Mouse (Mus musculus) lung, embryonic 16.5 days (tissue): ENCODE data around the gene Olfr1248. TPM values are rescaled to one million over a fixed set of nuclear protein-coding genes. Genes with fewer than 3 reads are reported as not detected.
"Not testable (repeated sequence)": the region's sequence is repeated elsewhere in the genome, so short reads cannot be mapped to it uniquely, and the experiment has no call there.

Source experiments
- ATAC-seq: fragments of 200-750 bp; cut with Nextera tagmentation; 2 replicates; pipeline ENCODE4 v1.8.0; 2017; ENCODE audit warnings: low read depth, mild to moderate bottlenecking, moderate library complexity
- H3K27ac ChIP-seq: fragments of 300-500 bp; sonication (generic); 2 replicates; pipeline ENCODE4 v1.5.1; 2014; ENCODE audit warnings: mild to moderate bottlenecking, control low read depth, low read length
- H3K27me3 ChIP-seq: fragments of 300-500 bp; sonication (generic); 2 replicates; pipeline ENCODE4 v1.6.1; 2014; ENCODE audit warnings: low read depth, low read length, mixed read lengths; ENCODE audit not compliant: control insufficient read depth, insufficient read depth
- H3K36me3 ChIP-seq: fragments of 300-500 bp; sonication (generic); 2 replicates; pipeline ENCODE4 v1.6.1; 2014; ENCODE audit warnings: low read length; ENCODE audit not compliant: control insufficient read depth, insufficient read depth
- H3K4me1 ChIP-seq: fragments of 300-500 bp; sonication (generic); replicated peaks from 2 replicates; pipeline ENCODE4 v1.6.1; 2014; ENCODE audit warnings: low read length, mixed read lengths; ENCODE audit not compliant: control insufficient read depth, insufficient read depth
- H3K4me2 ChIP-seq: fragments of 300-500 bp; sonication (generic); 2 replicates; pipeline ENCODE4 v1.6.1; 2014; ENCODE audit warnings: low read depth, low read length, control low read depth
- H3K4me3 ChIP-seq: fragments of 300-500 bp; sonication (generic); 2 replicates; pipeline ENCODE4 v1.5.1; 2014; ENCODE audit warnings: mild to moderate bottlenecking, low read length, control low read depth
- H3K9ac ChIP-seq: fragments of 300-500 bp; sonication (generic); 2 replicates; pipeline ENCODE4 v1.6.1; 2014; ENCODE audit warnings: low read length, control low read depth
- H3K9me3 ChIP-seq: fragments of 300-500 bp; sonication (generic); 2 replicates; pipeline ENCODE4 v1.6.1; 2016; ENCODE audit warnings: low read length; ENCODE audit not compliant: control insufficient read depth
- WGBS: fragments of 180-500 bp; shearing (Covaris S2); extraction: QIAGEN DNeasy Blood & Tissue Kit; methylation state at CpG from one replicate; pipeline ENCODE4 v1.1.7; 2014; 5-methylcytosine and 5-hydroxymethylcytosine counted together
- polyA plus RNA-seq: library from polyadenylated mRNA; unstranded; fragments of >200 nt; fragmentation: Nextera tagmentation; extraction: Ambion mirVana; gene quantifications from 2 replicates; pipeline ENCODE4 v1.2.1, GENCODE M21; 2015

The Olfr1248 gene
- not detected in 2 replicates for polyA plus RNA-seq

DNA sequence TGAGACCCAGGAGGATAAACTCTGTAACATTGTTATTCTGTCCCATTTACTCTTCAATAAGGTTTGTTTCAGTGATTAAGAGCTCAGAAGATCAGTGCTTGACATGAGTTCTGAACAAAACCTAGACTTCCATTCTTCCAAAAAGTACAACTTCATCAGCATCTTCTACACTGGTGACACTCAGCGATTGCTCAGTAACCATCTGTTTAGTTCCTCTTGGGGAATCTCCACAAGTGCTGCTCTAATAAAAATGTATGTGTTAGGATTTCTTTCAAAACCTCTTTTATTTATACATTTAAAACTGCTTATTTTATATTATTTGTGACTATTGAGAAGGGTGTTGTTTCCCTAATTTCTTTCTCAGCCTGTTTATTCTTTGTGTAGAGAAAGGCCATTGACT lies at the start of gene Olfr1248:
Olfr1248 (minus strand) TSS at position 101 of the 400 bp plus-strand sequence.
- not testable (repeated sequence) for H3K9me3 ChIP-seq, H3K4me3 ChIP-seq, ATAC-seq, H3K27me3 ChIP-seq, H3K4me2 ChIP-seq, H3K9ac ChIP-seq, H3K36me3 ChIP-seq, H3K4me1 ChIP-seq, H3K27ac ChIP-seq
- 95% methylated on average over 1 of the region's 1 CpGs for whole genome bisulfite sequencing

DNA sequence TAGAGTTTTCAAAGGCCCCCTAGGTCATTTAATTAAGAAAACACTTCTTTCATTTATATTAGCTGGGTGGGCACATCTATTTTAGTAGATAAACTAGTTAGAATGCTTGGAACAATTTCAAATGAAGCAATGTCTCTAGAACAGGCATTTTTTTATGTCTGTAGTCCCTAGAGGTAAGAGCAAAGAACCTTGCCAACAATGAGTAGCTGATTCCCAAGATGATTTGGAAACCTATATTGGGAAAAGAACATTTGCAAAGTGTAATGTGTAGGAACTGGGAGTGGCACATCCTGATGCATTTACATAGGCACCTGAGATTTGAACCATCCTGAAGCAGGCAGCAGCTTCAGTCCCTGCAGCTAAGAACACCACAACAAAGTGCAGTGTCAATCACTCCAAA lies 43.3 kb upstream of the Olfr1248 start, which contains the start of gene Olfr1250:
Olfr1250 (minus strand) TSS at position 101 of the 400 bp plus-strand sequence.
- no peak for ATAC-seq
- Histone ChIP-seq H3K9me3 (no peaks in the 10 kb centered on the region), H3K4me2 (no peak within 1 kb of the TSS)

DNA sequence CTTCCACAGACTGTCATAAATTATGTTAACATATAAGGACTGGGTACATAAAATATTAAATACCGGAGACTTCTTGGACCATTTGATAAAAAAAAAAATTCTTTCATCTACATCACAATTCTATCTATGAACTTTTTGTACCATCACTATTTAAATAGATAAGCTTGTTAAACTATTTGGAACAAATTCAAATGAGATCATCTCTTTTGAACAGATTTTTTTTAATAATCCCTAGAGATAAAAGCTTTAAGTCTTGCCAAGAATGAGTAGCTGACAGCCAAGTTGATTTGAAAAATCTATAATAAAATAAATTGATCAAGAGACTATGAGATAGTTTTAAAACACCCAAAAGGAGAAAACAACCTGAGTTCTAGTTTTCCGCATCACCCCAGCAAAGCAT lies 16.8 kb upstream of the Olfr1248 start, which contains the start of gene Olfr1249:
Olfr1249 (minus strand) TSS at position 101 of the 400 bp plus-strand sequence.
- no peaks in the 10 kb centered on the region for H3K27me3 ChIP-seq
- WGBS: 85% methylated on average over 2 of the region's 2 CpGs

More for the DNA sequence above, 43.3 kb upstream of the Olfr1248 start, which contains the start of gene Olfr1250:
- Histone ChIP-seq H3K36me3 (no peaks in the 10 kb centered on the region), H3K27ac (no peak within 1 kb of the TSS), H3K4me3 (no peak within 1 kb of the TSS), H3K9ac (no peak within 1 kb of the TSS), H3K27me3 (no peaks in the 10 kb centered on the region), H3K4me1 (no peaks in the 10 kb centered on the region)

DNA sequence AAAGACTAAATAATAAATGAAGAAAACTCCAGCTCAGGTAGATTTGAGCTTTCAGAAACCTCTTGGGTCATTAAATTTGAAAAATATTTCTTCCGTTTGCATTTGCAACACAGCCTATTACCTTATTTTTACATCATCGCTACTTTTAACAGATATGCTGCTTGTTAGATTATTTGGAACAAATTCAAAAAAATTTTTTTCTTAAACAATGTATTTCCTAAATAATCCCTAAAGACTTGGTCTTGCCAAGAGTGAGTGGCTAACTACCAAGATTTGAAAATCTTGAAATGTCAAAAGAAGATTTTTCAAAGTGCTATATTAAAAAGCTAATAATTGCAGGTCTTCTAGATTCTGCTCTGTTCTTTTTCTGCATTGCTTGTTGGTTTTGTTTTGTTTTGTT lies 4.0 kb downstream of the Olfr1248 start, which contains the start of gene Olfr1247:
Olfr1247 (minus strand) TSS at position 101 of the 400 bp plus-strand sequence.
- H3K36me3 ChIP-seq: no peaks in the 10 kb centered on the region
- WGBS: 87% methylated on average over 2 of the region's 2 CpGs
- H3K4me1 ChIP-seq: no peaks in the 10 kb centered on the region
- ATAC-seq: no peak
- H3K27me3 ChIP-seq: no peaks in the 10 kb centered on the region
- H3K4me2 ChIP-seq: no peak within 1 kb of the TSS
- no peak within 1 kb of the TSS for H3K4me3 ChIP-seq
- H3K9ac ChIP-seq: no peak within 1 kb of the TSS
- no peak within 1 kb of the TSS for H3K27ac ChIP-seq
- no peaks in the 10 kb centered on the region for H3K9me3 ChIP-seq

More for the DNA sequence above, 16.8 kb upstream of the Olfr1248 start, which contains the start of gene Olfr1249:
- no peaks in the 10 kb centered on the region for H3K4me1 ChIP-seq
- H3K27ac ChIP-seq: no peak within 1 kb of the TSS
- H3K4me3 ChIP-seq: no peak within 1 kb of the TSS
- no peaks in the 10 kb centered on the region for H3K36me3 ChIP-seq
- no peaks in the 10 kb centered on the region for H3K9me3 ChIP-seq
- H3K4me2 ChIP-seq: no peak within 1 kb of the TSS
- H3K9ac ChIP-seq: no peak within 1 kb of the TSS
- no peak for ATAC-seq

DNA sequence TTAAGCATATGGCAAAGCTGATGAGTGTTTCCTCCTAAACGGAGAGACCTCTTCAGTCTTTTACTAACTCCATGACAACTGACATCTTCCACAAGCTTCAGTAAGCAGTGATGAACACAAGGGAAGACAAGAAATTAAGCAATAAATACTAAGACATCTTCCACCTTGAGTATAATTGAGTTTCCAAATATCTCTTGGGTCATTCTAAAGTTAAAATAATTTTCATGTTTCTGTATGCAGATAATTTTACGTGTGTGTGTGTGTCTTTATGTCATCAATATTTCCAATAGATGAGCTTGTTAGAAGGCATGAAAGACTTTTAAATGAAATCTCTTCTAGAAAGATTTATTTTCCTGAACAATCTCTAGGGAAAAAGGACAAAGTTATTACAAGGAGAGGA lies 25.0 kb downstream of the Olfr1248 start, which contains the start of gene Olfr1246:
Olfr1246 (minus strand) TSS at position 101 of the 400 bp plus-strand sequence.
- Histone ChIP-seq H3K27ac (no peak within 1 kb of the TSS), H3K36me3 (no peaks in the 10 kb centered on the region), H3K9me3 (no peaks in the 10 kb centered on the region), H3K4me3 (no peak within 1 kb of the TSS), H3K4me2 (no peak within 1 kb of the TSS), H3K27me3 (no peaks in the 10 kb centered on the region), H3K9ac (no peak within 1 kb of the TSS), H3K4me1 (no peaks in the 10 kb centered on the region)
- ATAC-seq: no peak
- WGBS: 62% methylated on average over 2 of the region's 2 CpGs

DNA sequence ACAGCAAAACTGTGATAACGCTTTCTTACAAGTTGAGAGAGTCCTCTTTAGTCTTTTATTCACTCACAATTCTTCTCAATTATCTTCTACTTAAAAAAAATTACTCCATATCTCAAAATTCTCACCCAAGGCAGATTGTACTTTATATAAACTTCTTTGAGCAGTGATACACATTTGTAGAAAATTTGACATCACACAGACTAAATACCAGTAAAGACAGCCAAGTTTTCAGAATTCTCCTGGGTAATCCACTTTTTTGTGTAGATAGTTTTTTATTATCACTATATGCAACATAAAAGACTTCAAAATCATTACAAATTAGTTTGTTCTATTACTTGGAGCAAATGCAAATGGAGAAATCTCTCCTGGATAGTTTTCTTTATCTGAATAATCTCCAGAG lies 39.7 kb downstream of the Olfr1248 start, which contains the start of gene Olfr1245:
Olfr1245 (minus strand) TSS at position 101 of the 400 bp plus-strand sequence.
- H3K9ac ChIP-seq: no peak within 1 kb of the TSS
- H3K4me3 ChIP-seq: no peak within 1 kb of the TSS
- H3K27me3 ChIP-seq: no peaks in the 10 kb centered on the region
- no peak within 1 kb of the TSS for H3K27ac ChIP-seq
- H3K9me3 ChIP-seq: no peaks in the 10 kb centered on the region
- H3K36me3 ChIP-seq: no peaks in the 10 kb centered on the region
- 83% methylated on average over 1 of the region's 1 CpGs for WGBS
- ATAC-seq: no peak
- H3K4me2 ChIP-seq: no peak within 1 kb of the TSS
- no peaks in the 10 kb centered on the region for H3K4me1 ChIP-seq

Other genes starting within 250 kb of the Olfr1248 start
- not detected in 2 replicates for gene Olfr1238, start 208.6 kb downstream of the Olfr1248 start, polyA plus RNA-seq
- gene Olfr1239, start 197.8 kb downstream of the Olfr1248 start, polyA plus RNA-seq: not detected in 2 replicates
- gene Olfr1240, start 175.2 kb downstream of the Olfr1248 start, polyA plus RNA-seq: not detected in 2 replicates
- not detected in 2 replicates for gene Olfr1241, start 131.1 kb downstream of the Olfr1248 start, polyA plus RNA-seq
- not detected in 2 replicates for gene Olfr1242, start 119.9 kb downstream of the Olfr1248 start, polyA plus RNA-seq
- gene Olfr1243, start 86.8 kb downstream of the Olfr1248 start, polyA plus RNA-seq: not detected in 2 replicates
- gene Olfr1245, start 39.8 kb downstream of the Olfr1248 start, polyA plus RNA-seq: not detected in 2 replicates
- gene Olfr1246, start 25.1 kb downstream of the Olfr1248 start, polyA plus RNA-seq: not detected in 2 replicates
- not detected in 2 replicates for gene Olfr1247, start 4.1 kb downstream of the Olfr1248 start, polyA plus RNA-seq
- not detected in 2 replicates for gene Olfr1249, start 16.7 kb upstream of the Olfr1248 start, polyA plus RNA-seq
- not detected in 2 replicates for gene Olfr1250, start 43.2 kb upstream of the Olfr1248 start, polyA plus RNA-seq
- gene Olfr1251, start 53.7 kb upstream of the Olfr1248 start, polyA plus RNA-seq: not detected in 2 replicates
- gene Olfr1252, start 106.8 kb upstream of the Olfr1248 start, polyA plus RNA-seq: not detected in 2 replicates
- not detected in 2 replicates for gene Olfr1253, start 138.8 kb upstream of the Olfr1248 start, polyA plus RNA-seq
- gene Olfr1254, start 175.4 kb upstream of the Olfr1248 start, polyA plus RNA-seq: not detected in 2 replicates
- not detected in 2 replicates for gene Olfr1255, start 193.8 kb upstream of the Olfr1248 start, polyA plus RNA-seq
- gene Olfr1256, start 223.3 kb upstream of the Olfr1248 start, polyA plus RNA-seq: not detected in 2 replicates
- not detected in 2 replicates for gene Olfr48, start 230.0 kb upstream of the Olfr1248 start, polyA plus RNA-seq